Mouse (Mus musculus): ENCODE data around the gene Nup155. TPM values are rescaled to one million over a fixed set of nuclear protein-coding genes. Genes with fewer than 3 reads are reported as not detected.

Nup155 gene
- total RNA-seq, 2 experiments from 2014 or later: 7.9 to 8.9 TPM

GRCm38 (mm10) chr15:8168591-8169265, 59.7 kb downstream of the Nup155 start, which contains the start of gene Cplane1:
Cplane1 (plus strand) TSS chr15:8169106.
- intact Hi-C loops (cut with DNase I; ENCODE audit: low total_unique reads): no loop called here
- DNase-seq: peak; percentile 94

GRCm38 (mm10) chr15:8169266-8169746, 60.2 kb downstream of the Nup155 start:
- no peak for DNase-seq
- intact Hi-C loops (cut with DNase I; ENCODE audit: low total_unique reads): no loop called here

GRCm38 (mm10) chr15:8189563-8189962, 80.5 kb downstream of the Nup155 start:
- intact Hi-C loops (cut with DNase I; ENCODE audit: low total_unique reads): no loop called here
- DNase-seq: no peak

- intact Hi-C loops (cut with DNase I; ENCODE audit: low total_unique reads): no loop called here
- DNase-seq: no peak
Observed at GRCm38 (mm10) chr15:8190435-8190834, 81.4 kb downstream of the Nup155 start.

- intact Hi-C loops (cut with DNase I; ENCODE audit: low total_unique reads): no loop called here
- no peak for DNase-seq
Observed at GRCm38 (mm10) chr15:8200317-8200716, 91.2 kb downstream of the Nup155 start.

GRCm38 (mm10) chr15:8208362-8208761, 99.3 kb downstream of the Nup155 start:
- no peak for DNase-seq

More at GRCm38 (mm10) chr15:8208362-8208761, 99.3 kb downstream of the Nup155 start:
- intact Hi-C loops (cut with DNase I; ENCODE audit: low total_unique reads): no loop called here

Other genes starting within 250 kb of the Nup155 start
- 10 to 100 TPM; 24.5 to 25.7 TPM for gene Wdr70, start 10.1 kb upstream of the Nup155 start, total RNA-seq (2021)
- gene Cplane1, start 59.8 kb downstream of the Nup155 start, total RNA-seq (2021): 1 to 10 TPM; 3.3 to 3.8 TPM

Data from gastrocnemius, postnatal 14 days (tissue).